Mouse (Mus musculus): ENCODE measurements at regions not wholly inside any gene's neighbourhood (a gene's known extent, or its start where the extent isn't known, plus 50 kb on each side); places are given as distances from the start of the nearest gene placed in this dataset.

DNA sequence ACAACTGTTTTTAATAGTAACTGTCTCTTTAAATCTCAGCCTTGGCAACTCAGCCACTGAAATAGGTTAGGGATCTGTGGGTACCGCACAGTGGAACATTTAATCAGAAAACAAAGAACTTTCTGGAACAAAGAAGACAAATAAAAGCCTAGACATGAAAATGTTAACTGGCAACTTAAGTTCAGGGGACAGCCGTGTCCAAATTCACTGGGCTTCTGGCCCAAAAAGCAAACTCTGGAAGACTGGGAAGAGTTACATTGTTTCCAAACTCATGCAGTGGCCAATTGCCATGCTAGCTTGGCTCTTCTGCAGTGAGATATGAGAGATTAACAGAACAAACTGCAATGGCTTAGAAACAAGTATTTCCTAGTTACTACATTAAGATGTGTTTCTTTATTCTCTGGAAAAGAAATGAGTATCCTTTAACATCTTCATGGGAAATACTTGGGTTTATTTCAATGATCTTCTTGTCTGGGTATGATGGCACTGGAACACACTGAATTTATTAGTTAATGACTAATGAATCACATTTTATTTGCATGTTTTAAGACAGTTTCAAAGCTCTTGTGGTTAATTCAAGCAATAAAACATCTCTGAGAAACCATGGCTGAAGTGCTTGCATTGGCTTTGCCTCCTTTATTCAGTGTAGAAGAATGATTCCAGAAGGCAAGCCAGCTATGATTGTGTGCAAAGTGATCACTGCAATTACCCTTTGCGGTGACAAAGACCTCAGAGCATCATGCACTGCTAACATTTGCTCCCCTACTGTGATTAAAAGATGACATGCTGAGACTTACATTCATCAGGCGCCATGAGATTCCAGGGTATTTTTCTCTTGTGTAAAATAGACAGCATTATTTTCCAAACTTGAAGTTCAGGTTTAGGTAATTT lies 259.2 kb upstream of the Tbl1xr1 start:
- ATAC-seq (ENCODE audit: low FRiP score, low read depth), result peak; percentile 65; the same call in 1 of the 2 replicates

GRCm38 (mm10) chr3:21819030-21819429 lies 257.4 kb upstream of the Tbl1xr1 start:
- ATAC-seq (ENCODE audit: low FRiP score, low read depth), result no peak

More for the DNA sequence above, 259.2 kb upstream of the Tbl1xr1 start:
- Histone ChIP-seq H3K4me3 (no peak overlapping the region), H3K4me2 (no peak overlapping the region), H3K36me3 (no peaks in the 10 kb centered on the region), H3K27ac (replicated peaks) (no peak overlapping the region), H3K9me3 (no peaks in the 10 kb centered on the region), H3K27me3 (no peaks in the 10 kb centered on the region), H3K9ac (no peak overlapping the region), H3K4me1 (replicated peaks) (no peaks in the 10 kb centered on the region)
- WGBS, result 25% methylated on average over 4 of the region's 4 CpGs

DNA sequence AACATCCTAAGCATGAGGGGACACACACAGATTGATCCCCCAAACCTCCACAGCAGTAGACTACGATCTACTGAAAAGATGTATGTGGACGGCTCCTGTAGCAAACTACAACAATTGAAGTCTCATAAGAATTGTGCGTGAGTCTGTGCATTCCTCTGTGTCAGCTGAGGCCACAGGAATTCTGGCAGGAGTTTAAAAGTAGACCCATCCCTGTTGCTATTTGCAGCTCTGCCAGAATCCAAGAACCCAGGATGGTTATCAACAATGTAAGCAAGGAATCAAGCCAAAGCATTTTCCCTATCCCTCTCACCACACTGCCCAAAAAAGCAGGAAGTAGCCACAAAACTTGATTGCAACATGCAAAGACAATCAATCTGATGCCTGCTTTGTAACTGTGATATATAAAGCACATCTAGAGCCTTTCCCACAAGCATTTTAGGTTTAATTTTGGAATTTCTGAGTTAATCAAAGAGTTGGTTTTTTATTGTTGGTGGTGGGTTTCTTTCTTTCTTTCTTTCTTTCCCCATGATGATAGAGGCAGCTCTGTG lies 256.3 kb upstream of the Tbl1xr1 start:
- Histone ChIP-seq H3K9ac (no peak overlapping the region), H3K27me3 (no peaks in the 10 kb centered on the region), H3K9me3 (no peaks in the 10 kb centered on the region), H3K27ac (replicated peaks) (no peak overlapping the region), H3K4me2 (no peak overlapping the region), H3K4me1 (replicated peaks) (peaks cover 12% of the 10 kb centered on the region), H3K4me3 (no peak overlapping the region), H3K36me3 (no peaks in the 10 kb centered on the region)
- ATAC-seq (ENCODE audit: low FRiP score, low read depth), result no peak
- WGBS, result 53% methylated on average over 3 of the region's 3 CpGs

More at GRCm38 (mm10) chr3:21819030-21819429, 257.4 kb upstream of the Tbl1xr1 start:
- Histone ChIP-seq H3K27ac (replicated peaks) (no peak overlapping the region), H3K9me3 (no peaks in the 10 kb centered on the region), H3K27me3 (no peaks in the 10 kb centered on the region), H3K9ac (no peak overlapping the region), H3K4me3 (no peak overlapping the region), H3K4me1 (replicated peaks) (peaks cover 5% of the 10 kb centered on the region), H3K4me2 (no peak overlapping the region), H3K36me3 (no peaks in the 10 kb centered on the region)
- WGBS, result 69% methylated on average over 4 of the region's 4 CpGs

DNA sequence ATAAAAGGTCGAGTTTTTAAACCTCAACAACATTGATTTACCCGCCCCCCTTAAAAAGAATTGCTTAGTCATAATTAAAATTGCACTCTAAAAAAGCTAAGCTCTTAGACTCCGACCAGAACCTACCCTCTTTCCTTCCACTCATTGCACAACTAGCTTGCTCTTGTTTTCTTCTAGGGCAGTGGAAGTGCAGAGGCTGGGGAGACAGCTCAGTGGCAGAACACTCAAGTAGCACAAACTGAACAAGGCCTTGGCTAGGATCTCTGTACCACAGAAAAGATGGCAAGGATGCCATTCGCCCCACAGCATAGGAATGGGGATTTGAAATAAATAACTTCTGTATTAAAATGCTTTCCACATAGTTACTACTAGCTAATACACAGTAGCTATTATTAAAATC lies 253.8 kb upstream of the Tbl1xr1 start:
- Histone ChIP-seq H3K27me3 (no peaks in the 10 kb centered on the region), H3K36me3 (no peaks in the 10 kb centered on the region), H3K4me3 (no peak overlapping the region), H3K9ac (no peak overlapping the region), H3K9me3 (no peaks in the 10 kb centered on the region), H3K27ac (replicated peaks) (no peak overlapping the region), H3K4me2 (no peak overlapping the region), H3K4me1 (replicated peaks) (peaks cover 12% of the 10 kb centered on the region)
- no peak for ATAC-seq (ENCODE audit: low FRiP score, low read depth)
- 87% methylated on average over 4 of the region's 4 CpGs for WGBS

- Histone ChIP-seq H3K27ac (replicated peaks) (no peak overlapping the region), H3K9ac (no peak overlapping the region), H3K27me3 (no peaks in the 10 kb centered on the region), H3K4me1 (replicated peaks) (peaks cover 12% of the 10 kb centered on the region), H3K36me3 (no peaks in the 10 kb centered on the region), H3K4me3 (no peak overlapping the region), H3K4me2 (no peak overlapping the region), H3K9me3 (no peaks in the 10 kb centered on the region)
- 61% methylated on average over 4 of the region's 4 CpGs for WGBS
- no peak for ATAC-seq (ENCODE audit: low FRiP score, low read depth)
These were observed 253.1 kb upstream of the Tbl1xr1 start for GRCm38 (mm10) chr3:21823331-21823730.

- Histone ChIP-seq H3K4me3 (no peak overlapping the region), H3K4me2 (no peak overlapping the region), H3K27ac (replicated peaks) (peak overlapping the region; percentile 49; the same call in 1 of the 2 replicates), H3K4me1 (replicated peaks) (peaks cover 12% of the 10 kb centered on the region), H3K36me3 (no peaks in the 10 kb centered on the region), H3K9ac (no peak overlapping the region), H3K27me3 (no peaks in the 10 kb centered on the region), H3K9me3 (no peaks in the 10 kb centered on the region)
- WGBS, result 29% methylated on average over 8 of the region's 8 CpGs
- peak; percentile 80; the same call in 1 of the 2 replicates for ATAC-seq (ENCODE audit: low FRiP score, low read depth)
These were observed 252.2 kb upstream of the Tbl1xr1 start for GRCm38 (mm10) chr3:21824101-21824880.

- H3K4me1 ChIP-seq (replicated peaks), result peaks cover 12% of the 10 kb centered on the region
- no peak for ATAC-seq (ENCODE audit: low FRiP score, low read depth)
- no peak overlapping the region for H3K4me2 ChIP-seq
- 92% methylated on average over 5 of the region's 5 CpGs for WGBS
- H3K9me3 ChIP-seq, result no peaks in the 10 kb centered on the region
- H3K27me3 ChIP-seq, result no peaks in the 10 kb centered on the region
- H3K36me3 ChIP-seq, result no peaks in the 10 kb centered on the region
- H3K9ac ChIP-seq, result no peak overlapping the region
- no peak overlapping the region for H3K27ac ChIP-seq (replicated peaks)
- H3K4me3 ChIP-seq, result no peak overlapping the region
These were observed 251.4 kb upstream of the Tbl1xr1 start for GRCm38 (mm10) chr3:21824913-21825610.

GRCm38 (mm10) chr3:21827656-21828055 lies 248.8 kb upstream of the Tbl1xr1 start:
- no peak overlapping the region for H3K4me2 ChIP-seq
- H3K4me1 ChIP-seq (replicated peaks), result peaks cover 12% of the 10 kb centered on the region
- no peak overlapping the region for H3K9ac ChIP-seq
- no peaks in the 10 kb centered on the region for H3K27me3 ChIP-seq
- no peak for ATAC-seq (ENCODE audit: low FRiP score, low read depth)
- no peak overlapping the region for H3K4me3 ChIP-seq
- H3K9me3 ChIP-seq, result no peaks in the 10 kb centered on the region
- no peaks in the 10 kb centered on the region for H3K36me3 ChIP-seq
- no peak overlapping the region for H3K27ac ChIP-seq (replicated peaks)

- no peak overlapping the region for H3K27ac ChIP-seq (replicated peaks)
- no peak overlapping the region for H3K9ac ChIP-seq
- no peaks in the 10 kb centered on the region for H3K4me1 ChIP-seq (replicated peaks)
- no peaks in the 10 kb centered on the region for H3K36me3 ChIP-seq
- no peak overlapping the region for H3K4me2 ChIP-seq
- 96% methylated on average over 12 of the region's 12 CpGs for WGBS
- ATAC-seq (ENCODE audit: low FRiP score, low read depth), result no peak
- H3K4me3 ChIP-seq, result no peak overlapping the region
- H3K9me3 ChIP-seq, result no peaks in the 10 kb centered on the region
- H3K27me3 ChIP-seq, result no peaks in the 10 kb centered on the region
These were observed 243.3 kb upstream of the Tbl1xr1 start for GRCm38 (mm10) chr3:21833111-21833510.

GRCm38 (mm10) chr3:21835526-21835925 lies 240.9 kb upstream of the Tbl1xr1 start:
- WGBS, result 69% methylated on average over 1 of the region's 1 CpGs
- no peak overlapping the region for H3K27ac ChIP-seq (replicated peaks)

GRCm38 (mm10) chr3:21837297-21837946 lies 239.0 kb upstream of the Tbl1xr1 start:
- H3K9ac ChIP-seq, result no peak overlapping the region
- no peaks in the 10 kb centered on the region for H3K9me3 ChIP-seq
- no peak overlapping the region for H3K4me2 ChIP-seq
- no peak overlapping the region for H3K27ac ChIP-seq (replicated peaks)
- 74% methylated on average over 4 of the region's 4 CpGs for WGBS
- no peaks in the 10 kb centered on the region for H3K27me3 ChIP-seq
- H3K4me3 ChIP-seq, result no peak overlapping the region
- H3K4me1 ChIP-seq (replicated peaks), result peaks cover 8% of the 10 kb centered on the region; the same call in 1 of the 2 replicates
- ATAC-seq (ENCODE audit: low FRiP score, low read depth), result no peak
- H3K36me3 ChIP-seq, result no peaks in the 10 kb centered on the region

More at GRCm38 (mm10) chr3:21835526-21835925, 240.9 kb upstream of the Tbl1xr1 start:
- Histone ChIP-seq H3K4me2 (no peak overlapping the region), H3K9ac (no peak overlapping the region), H3K4me1 (replicated peaks) (no peaks in the 10 kb centered on the region), H3K27me3 (no peaks in the 10 kb centered on the region), H3K9me3 (no peaks in the 10 kb centered on the region), H3K36me3 (no peaks in the 10 kb centered on the region), H3K4me3 (no peak overlapping the region)
- ATAC-seq (ENCODE audit: low FRiP score, low read depth), result no peak

Data from hindbrain, embryonic 15.5 days (tissue).